Mouse (Mus musculus) kidney, embryonic 15.5 days (tissue): ENCODE measurements around the gene Ephx3. TPM values are rescaled to one million over a fixed set of nuclear protein-coding genes. Genes with fewer than 3 reads are reported as not detected.

Experiments used
- ATAC-seq: fragments of 200-750 bp; cut with Nextera tagmentation; replicated peaks from 2 replicates; pipeline ENCODE4 v1.8.0; 2017; ENCODE audit warnings: moderate TSS enrichment; ENCODE audit not compliant: low FRiP score
- H3K27ac ChIP-seq: fragments of 300-500 bp; sonication (generic); 2 replicates; pipeline ENCODE4 v1.5.1; 2015; ENCODE audit warnings: mild to moderate bottlenecking, inconsistent platforms
- H3K27me3 ChIP-seq: fragments of 300-500 bp; sonication (generic); 2 replicates; pipeline ENCODE4 v1.6.1; 2015; ENCODE audit warnings: inconsistent platforms
- H3K36me3 ChIP-seq: fragments of 300-500 bp; sonication (generic); 2 replicates; pipeline ENCODE4 v1.6.1; 2015; ENCODE audit warnings: inconsistent platforms
- H3K4me1 ChIP-seq: fragments of 300-500 bp; sonication (generic); 2 replicates; pipeline ENCODE4 v1.6.1; 2015; ENCODE audit warnings: inconsistent platforms
- H3K4me2 ChIP-seq: fragments of 300-500 bp; sonication (generic); 2 replicates; pipeline ENCODE4 v1.6.1; 2015; ENCODE audit warnings: moderate library complexity, mild to moderate bottlenecking, inconsistent platforms
- H3K4me3 ChIP-seq: fragments of 300-500 bp; sonication (generic); replicated peaks from 2 replicates; pipeline ENCODE4 v1.5.1; 2015; ENCODE audit warnings: mild to moderate bottlenecking, inconsistent platforms
- H3K9ac ChIP-seq: fragments of 300-500 bp; sonication (generic); 2 replicates; pipeline ENCODE4 v1.6.1; 2015; ENCODE audit warnings: mild to moderate bottlenecking, inconsistent platforms
- H3K9me3 ChIP-seq: fragments of 300-500 bp; sonication (generic); replicated peaks from 2 replicates; pipeline ENCODE4 v1.6.1; 2016; ENCODE audit warnings: inconsistent platforms
- WGBS: fragments of 180-500 bp; shearing (Covaris S2); methylation state at CpG from one replicate; pipeline ENCODE4 v1.1.7; 2015; ENCODE audit warnings: mixed read lengths; 5-methylcytosine and 5-hydroxymethylcytosine counted together
- polyA plus RNA-seq: library from polyadenylated mRNA; unstranded; fragments of >200 nt; fragmentation: Nextera tagmentation; extraction: Ambion mirVana; gene quantifications from 2 replicates; pipeline ENCODE4 v1.2.1, GENCODE M21; 2015

Ephx3 gene
- polyA plus RNA-seq, 1 experiment from 2014 or later: 0.19 TPM

DNA sequence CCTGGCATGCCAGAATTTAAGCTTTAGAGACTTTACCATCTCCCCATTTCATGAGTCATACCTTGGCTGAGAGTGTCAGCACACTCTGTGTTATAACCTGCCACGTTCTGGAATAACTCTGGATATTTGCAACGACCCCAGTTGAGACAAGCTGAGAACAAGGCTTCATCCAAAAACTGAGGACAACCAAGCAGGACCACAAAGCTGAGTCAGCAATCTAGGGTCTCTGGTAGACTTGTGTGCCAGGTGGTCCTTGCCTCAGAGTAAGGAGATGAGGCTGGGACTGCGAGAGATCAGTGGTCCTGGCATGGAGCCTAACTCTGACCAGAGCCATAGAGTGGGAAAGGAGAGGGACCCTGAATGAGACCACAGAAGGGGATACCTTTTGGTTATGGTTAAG lies 13.6 kb upstream of the Ephx3 start:
- WGBS: 93% methylated on average over 3 of the region's 3 CpGs
- H3K4me3 ChIP-seq: no peak overlapping the region

DNA sequence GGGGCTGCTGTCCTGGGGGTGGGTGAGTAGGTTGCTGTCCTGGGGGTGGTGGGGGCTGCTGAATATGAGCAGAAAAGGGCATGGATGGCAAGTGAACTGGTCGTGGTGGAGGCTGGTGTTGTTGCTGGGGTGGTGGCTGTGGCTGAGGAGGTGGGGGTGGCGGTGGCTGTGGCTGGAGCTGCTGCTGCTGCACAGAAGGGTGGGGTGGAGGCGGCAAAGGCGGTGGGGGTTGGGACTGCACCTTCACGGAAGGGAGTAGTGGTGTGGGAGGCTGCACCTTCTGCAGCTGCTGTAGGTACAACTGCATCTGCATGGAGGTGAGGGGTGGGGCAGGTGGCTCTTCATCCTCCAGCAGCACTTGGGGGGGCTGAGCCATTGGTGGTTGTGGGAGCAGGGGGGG lies 11.7 kb upstream of the Ephx3 start:
- H3K4me1 ChIP-seq: no peaks in the 10 kb centered on the region
- H3K27me3 ChIP-seq: no peaks in the 10 kb centered on the region
- peaks cover 99% of the 10 kb centered on the region for H3K36me3 ChIP-seq
- H3K9me3 ChIP-seq: no peaks in the 10 kb centered on the region
- no peak overlapping the region for H3K4me2 ChIP-seq
- no peak overlapping the region for H3K9ac ChIP-seq
- no peak overlapping the region for H3K27ac ChIP-seq
- ATAC-seq: no peak
- WGBS: 83% methylated on average over 4 of the region's 5 CpGs
- no peak overlapping the region for H3K4me3 ChIP-seq

More for the DNA sequence above, 13.6 kb upstream of the Ephx3 start:
- ATAC-seq: no peak
- peaks cover 4% of the 10 kb centered on the region; the same call in 1 of the 2 replicates for H3K4me1 ChIP-seq
- H3K27ac ChIP-seq: no peak overlapping the region
- H3K27me3 ChIP-seq: no peaks in the 10 kb centered on the region
- no peaks in the 10 kb centered on the region for H3K9me3 ChIP-seq
- peaks cover 99% of the 10 kb centered on the region for H3K36me3 ChIP-seq
- no peak overlapping the region for H3K4me2 ChIP-seq
- H3K9ac ChIP-seq: no peak overlapping the region

DNA sequence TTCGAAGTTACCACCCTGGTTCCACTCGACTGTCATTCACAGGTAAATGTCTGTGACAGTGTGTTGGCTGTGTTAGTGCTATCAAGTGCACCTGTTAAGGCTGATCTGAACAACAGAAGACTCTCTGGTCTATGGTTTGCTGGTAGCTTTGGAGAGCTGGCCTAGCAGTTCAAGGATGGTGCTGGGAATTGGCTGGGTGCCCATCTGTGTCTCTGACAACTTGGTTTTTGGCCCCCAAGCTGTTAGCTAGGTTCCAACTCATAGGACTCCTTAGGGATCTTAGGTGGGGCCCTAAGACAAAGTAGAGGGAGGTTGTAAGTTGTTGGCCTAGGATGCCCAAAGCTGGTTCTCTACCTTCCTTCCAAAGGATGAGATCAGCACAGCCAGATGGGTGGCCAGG lies 10.4 kb upstream of the Ephx3 start:
- Histone ChIP-seq H3K27ac (no peak overlapping the region), H3K4me1 (no peaks in the 10 kb centered on the region), H3K9ac (no peak overlapping the region), H3K4me3 (no peak overlapping the region), H3K36me3 (peaks cover 97% of the 10 kb centered on the region), H3K4me2 (no peak overlapping the region), H3K27me3 (no peaks in the 10 kb centered on the region), H3K9me3 (no peaks in the 10 kb centered on the region)
- ATAC-seq: no peak
- WGBS: 91% methylated on average over 2 of the region's 2 CpGs

DNA sequence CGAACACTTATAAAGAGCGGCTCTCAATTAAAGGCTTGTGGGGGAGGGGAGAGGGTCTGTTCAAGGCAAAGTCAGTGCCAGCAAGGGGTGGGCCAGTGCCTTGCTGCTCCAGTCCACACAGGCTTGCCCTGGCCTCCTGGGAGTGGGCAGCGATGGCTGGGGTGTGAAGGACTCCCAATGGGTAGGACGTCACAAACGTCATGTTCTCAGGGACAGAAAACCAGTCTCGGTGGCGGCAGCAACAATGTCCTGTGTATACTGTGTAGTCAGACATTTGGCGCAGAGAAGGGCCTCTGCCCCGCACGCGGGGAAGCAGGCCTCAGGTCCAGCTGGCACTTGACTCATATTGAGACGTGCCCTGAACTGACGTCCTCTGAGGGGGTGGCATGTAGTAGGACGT lies 7.8 kb upstream of the Ephx3 start:
- no peaks in the 10 kb centered on the region for H3K27me3 ChIP-seq
- H3K9ac ChIP-seq: no peak overlapping the region
- no peak overlapping the region for H3K27ac ChIP-seq
- no peak overlapping the region for H3K4me3 ChIP-seq
- 90% methylated on average over 14 of the region's 14 CpGs for WGBS
- H3K4me1 ChIP-seq: no peaks in the 10 kb centered on the region
- H3K36me3 ChIP-seq: peaks cover 71% of the 10 kb centered on the region
- no peak overlapping the region for H3K4me2 ChIP-seq
- H3K9me3 ChIP-seq: no peaks in the 10 kb centered on the region
- no peak for ATAC-seq

DNA sequence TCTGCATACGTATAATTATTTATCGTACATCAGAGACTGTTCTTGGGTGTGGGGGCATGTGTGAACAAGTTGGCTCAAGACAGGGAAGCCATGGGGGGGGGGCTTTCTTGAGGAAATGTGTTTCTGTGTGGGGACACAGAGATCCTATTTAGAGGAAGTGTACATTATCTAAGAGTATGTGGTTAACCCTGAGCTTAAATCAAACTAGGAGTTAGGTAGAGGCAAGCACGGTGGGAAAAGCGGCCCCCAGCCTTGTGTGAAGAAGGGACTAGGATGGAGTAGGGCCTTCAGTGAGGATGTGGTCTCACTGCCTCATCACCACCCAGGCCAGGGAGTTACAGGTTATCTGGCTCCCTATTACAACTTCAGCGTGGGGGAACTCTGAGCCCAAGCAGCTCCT lies 6.4 kb upstream of the Ephx3 start:
- ATAC-seq: no peak
- H3K36me3 ChIP-seq: peaks cover 57% of the 10 kb centered on the region

DNA sequence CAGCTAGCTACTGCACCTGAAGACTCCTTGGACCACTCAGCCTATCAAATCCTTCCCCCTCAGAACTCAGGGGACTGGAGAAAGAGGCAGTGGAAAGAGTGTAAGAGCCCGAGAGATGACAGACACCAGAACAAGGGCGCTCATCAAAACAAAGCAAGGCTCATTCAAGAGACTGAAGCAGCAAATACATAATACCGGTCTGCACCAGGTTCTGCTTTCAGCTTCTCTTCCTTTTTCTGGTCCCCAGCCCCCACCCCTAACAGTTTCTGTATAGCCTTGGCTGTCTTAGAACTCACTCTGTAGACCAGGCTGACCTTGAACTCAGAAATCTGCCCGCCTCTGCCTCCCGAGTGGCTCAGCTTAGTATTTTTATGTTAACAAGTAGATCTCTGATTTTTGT lies 3.7 kb upstream of the Ephx3 start:
- H3K4me3 ChIP-seq: no peak overlapping the region
- no peak overlapping the region for H3K27ac ChIP-seq
- H3K9ac ChIP-seq: no peak overlapping the region
- peaks cover 30% of the 10 kb centered on the region for H3K36me3 ChIP-seq
- no peak overlapping the region for H3K4me2 ChIP-seq
- WGBS: 85% methylated on average over 5 of the region's 5 CpGs
- no peak for ATAC-seq
- no peaks in the 10 kb centered on the region for H3K9me3 ChIP-seq
- H3K27me3 ChIP-seq: peaks cover 22% of the 10 kb centered on the region
- peaks cover 20% of the 10 kb centered on the region for H3K4me1 ChIP-seq

More for the DNA sequence above, 6.4 kb upstream of the Ephx3 start:
- no peak overlapping the region for H3K4me2 ChIP-seq
- no peaks in the 10 kb centered on the region for H3K27me3 ChIP-seq
- 91% methylated on average over 5 of the region's 5 CpGs for WGBS
- no peak overlapping the region for H3K4me3 ChIP-seq
- no peaks in the 10 kb centered on the region for H3K4me1 ChIP-seq
- no peak overlapping the region for H3K9ac ChIP-seq
- 0 out of 2 replicates have a peak overlapping the region, but pooled peaks have one; percentile 5 for H3K27ac ChIP-seq
- H3K9me3 ChIP-seq: no peaks in the 10 kb centered on the region

DNA sequence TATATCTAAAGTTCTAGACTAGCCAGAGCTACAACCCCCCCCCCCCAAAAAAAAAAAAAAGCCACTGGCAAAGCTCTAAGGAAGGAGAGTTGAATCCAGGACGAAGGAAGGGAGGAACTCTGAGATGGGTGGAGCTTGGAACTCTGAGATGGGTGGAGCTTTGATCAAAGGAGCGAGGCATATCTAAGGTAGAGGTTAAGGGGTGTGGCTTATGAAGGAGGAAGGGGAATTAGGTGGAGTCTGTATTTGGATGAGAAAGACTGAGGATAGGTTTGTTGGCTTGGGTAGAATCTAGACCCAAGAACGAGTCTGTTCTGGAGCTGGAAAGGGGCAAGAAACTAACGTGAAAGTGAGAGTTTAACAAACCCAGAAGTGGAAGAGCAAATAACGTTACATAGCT lies 501 bp upstream of the Ephx3 start:
- H3K4me3 ChIP-seq: peak overlapping the region; percentile 39
- peaks cover 20% of the 10 kb centered on the region for H3K4me1 ChIP-seq
- no peaks in the 10 kb centered on the region for H3K36me3 ChIP-seq
- WGBS: 14% methylated on average over 5 of the region's 5 CpGs
- peak overlapping the region; percentile 68 for H3K4me2 ChIP-seq
- peaks cover 23% of the 10 kb centered on the region for H3K27me3 ChIP-seq
- no peak for ATAC-seq
- no peak overlapping the region for H3K27ac ChIP-seq
- H3K9me3 ChIP-seq: no peaks in the 10 kb centered on the region
- H3K9ac ChIP-seq: no peak overlapping the region

DNA sequence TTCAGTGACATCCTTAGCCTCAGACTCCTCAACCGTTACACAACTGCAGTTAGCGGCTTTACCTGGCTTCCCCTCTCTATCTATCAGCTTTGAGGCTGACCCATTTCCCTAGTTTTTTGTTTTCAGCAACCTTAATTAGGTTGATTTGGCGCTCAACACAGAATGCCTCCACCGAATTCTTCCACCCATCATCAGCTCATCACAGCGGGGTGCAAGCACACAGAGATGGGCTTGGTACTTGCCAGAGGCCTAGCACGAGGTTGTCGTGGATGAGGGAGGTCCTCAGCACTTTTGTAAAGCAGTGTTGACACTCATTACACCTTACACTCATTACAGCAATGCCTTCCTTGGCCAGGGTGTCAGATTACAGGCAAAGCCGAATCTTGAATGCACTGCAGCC lies 6.3 kb downstream of the Ephx3 start:
- Histone ChIP-seq H3K9me3 (no peaks in the 10 kb centered on the region), H3K36me3 (no peaks in the 10 kb centered on the region), H3K4me1 (peaks cover 26% of the 10 kb centered on the region), H3K27ac (no peak overlapping the region), H3K4me2 (no peak overlapping the region), H3K4me3 (no peak overlapping the region), H3K27me3 (peaks cover under 1% of the 10 kb centered on the region), H3K9ac (no peak overlapping the region)
- no peak for ATAC-seq
- WGBS: 31% methylated on average over 8 of the region's 8 CpGs

DNA sequence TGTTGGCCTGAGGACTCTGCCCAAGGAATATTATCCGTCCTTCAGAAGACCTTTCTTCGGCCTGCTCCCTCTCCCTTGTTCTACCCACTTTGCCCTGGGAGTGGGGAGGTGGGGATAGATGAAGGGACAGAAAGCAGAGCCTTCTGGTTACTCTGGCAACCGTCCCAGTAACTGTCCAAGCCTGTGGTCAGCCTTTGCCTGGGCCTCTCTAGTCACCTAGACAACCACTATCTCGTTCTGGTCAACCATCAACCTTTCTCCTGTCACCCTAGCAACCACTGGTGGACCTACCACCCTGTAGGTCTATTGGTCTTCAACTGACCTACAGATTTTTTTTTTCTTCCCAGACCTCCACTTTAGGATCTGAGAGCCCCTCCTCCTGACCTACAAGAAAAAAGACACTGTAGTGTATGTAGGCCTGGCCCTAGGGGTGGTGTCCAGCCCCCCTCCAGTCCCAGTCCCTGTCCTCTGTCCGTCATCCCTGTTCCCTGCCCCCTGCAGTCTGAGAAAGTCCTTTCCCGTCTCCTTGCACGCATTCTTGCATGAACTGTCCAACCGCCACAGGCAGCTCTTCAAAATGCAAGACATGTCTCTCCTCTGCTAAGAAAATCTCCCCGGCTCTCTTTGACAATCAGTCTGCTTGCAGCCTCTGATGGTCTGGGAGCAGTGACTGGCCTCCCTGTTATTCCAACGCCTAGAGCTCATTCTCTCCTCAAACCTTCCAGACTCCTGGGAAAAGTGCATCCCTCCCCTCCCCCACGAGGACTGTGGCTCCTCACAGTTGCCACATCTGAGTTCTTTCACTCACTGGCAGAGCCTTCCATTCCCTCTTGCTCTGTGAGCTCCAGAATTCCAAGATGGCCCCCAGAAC lies 9.5 kb downstream of the Ephx3 start:
- H3K27ac ChIP-seq: no peak overlapping the region
- 53% methylated on average over 11 of the region's 11 CpGs for WGBS
- no peak overlapping the region for H3K9ac ChIP-seq
- H3K4me1 ChIP-seq: peaks cover 26% of the 10 kb centered on the region
- ATAC-seq: no peak
- no peaks in the 10 kb centered on the region for H3K27me3 ChIP-seq
- no peaks in the 10 kb centered on the region for H3K36me3 ChIP-seq
- H3K9me3 ChIP-seq: no peaks in the 10 kb centered on the region
- H3K4me2 ChIP-seq: no peak overlapping the region
- H3K4me3 ChIP-seq: no peak overlapping the region

DNA sequence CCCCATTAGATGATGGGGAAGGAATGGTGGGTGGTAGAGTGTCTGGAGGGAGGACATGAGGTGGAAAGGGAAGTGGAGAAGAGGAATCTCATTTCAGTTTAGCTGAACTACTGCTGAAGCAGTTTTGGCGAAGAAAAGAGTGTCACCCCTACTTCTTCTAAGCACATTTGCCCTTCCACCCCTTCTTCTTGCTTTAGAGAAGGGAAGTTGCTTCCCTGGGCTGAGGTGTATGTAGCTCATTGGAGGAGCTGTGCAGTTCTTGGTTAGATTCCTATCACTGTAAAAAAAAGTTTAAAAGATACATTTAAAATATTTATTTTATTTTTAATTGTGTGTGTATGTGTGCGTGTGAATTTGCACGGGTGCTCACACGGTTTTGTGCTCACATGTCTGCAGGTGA lies 12.4 kb downstream of the Ephx3 start:
- Histone ChIP-seq H3K9ac (no peak overlapping the region), H3K4me1 (peaks cover 22% of the 10 kb centered on the region), H3K36me3 (no peaks in the 10 kb centered on the region), H3K27me3 (no peaks in the 10 kb centered on the region), H3K4me3 (no peak overlapping the region), H3K4me2 (no peak overlapping the region), H3K9me3 (no peaks in the 10 kb centered on the region), H3K27ac (no peak overlapping the region)
- 94% methylated on average over 4 of the region's 4 CpGs for WGBS
- no peak for ATAC-seq

DNA sequence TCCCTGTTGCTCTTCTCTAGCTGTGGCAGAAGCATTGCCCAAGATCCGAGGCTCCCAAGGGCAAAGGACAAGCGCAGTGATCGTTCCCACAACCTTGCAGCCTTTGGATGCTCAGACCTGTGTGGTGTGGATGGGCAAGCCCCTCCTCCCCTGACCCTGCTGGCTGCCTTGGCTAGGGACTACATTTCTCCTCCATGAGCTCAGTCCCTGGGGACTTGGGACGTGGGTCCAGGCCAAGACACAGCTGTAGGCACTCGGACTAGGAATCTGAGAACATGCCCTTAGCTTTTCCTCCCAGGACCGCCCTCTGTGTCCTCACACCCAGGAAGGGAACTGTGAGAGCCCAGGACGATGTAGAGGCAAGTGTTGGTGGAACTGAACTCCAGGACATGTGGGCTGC lies 16.2 kb downstream of the Ephx3 start:
- H3K27me3 ChIP-seq: no peaks in the 10 kb centered on the region
- H3K27ac ChIP-seq: 0 out of 2 replicates have a peak overlapping the region, but pooled peaks have one; percentile 32
- no peaks in the 10 kb centered on the region for H3K9me3 ChIP-seq
- 57% methylated on average over 7 of the region's 7 CpGs for WGBS
- no peak overlapping the region for H3K4me2 ChIP-seq
- no peaks in the 10 kb centered on the region for H3K36me3 ChIP-seq
- peaks cover 10% of the 10 kb centered on the region for H3K4me1 ChIP-seq
- no peak for ATAC-seq
- H3K4me3 ChIP-seq: no peak overlapping the region
- no peak overlapping the region for H3K9ac ChIP-seq

DNA sequence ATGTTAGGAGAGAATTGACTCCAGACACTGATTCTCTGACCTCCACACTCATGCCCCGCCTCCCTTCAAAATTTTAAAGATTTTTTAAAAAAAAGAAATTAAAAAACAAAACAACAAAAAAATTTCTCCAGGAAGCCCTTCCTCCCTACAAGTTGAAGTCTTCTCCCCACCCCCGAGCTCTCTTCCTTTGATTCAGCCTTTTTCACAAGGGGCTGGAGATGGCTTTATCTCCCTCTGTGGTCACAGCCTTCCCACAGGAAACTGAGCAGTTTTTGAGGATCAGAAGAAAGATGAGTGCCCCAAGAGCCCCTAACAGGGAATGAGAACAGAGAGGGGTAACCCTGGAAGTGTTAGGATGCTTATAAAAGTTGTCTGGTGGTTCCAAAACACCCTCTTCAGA lies 16.9 kb downstream of the Ephx3 start:
- no peak overlapping the region for H3K4me2 ChIP-seq
- no peak overlapping the region for H3K4me3 ChIP-seq
- H3K27ac ChIP-seq: 0 out of 2 replicates have a peak overlapping the region, but pooled peaks have one; percentile 32
- H3K9ac ChIP-seq: no peak overlapping the region
- ATAC-seq: no peak
- H3K36me3 ChIP-seq: no peaks in the 10 kb centered on the region
- 88% methylated on average over 2 of the region's 2 CpGs for WGBS
- H3K9me3 ChIP-seq: no peaks in the 10 kb centered on the region
- H3K4me1 ChIP-seq: peaks cover 9% of the 10 kb centered on the region; the same call in 1 of the 2 replicates
- no peaks in the 10 kb centered on the region for H3K27me3 ChIP-seq
